Mouse (Mus musculus) G1E (cell line): ENCODE data around the gene Mbnl1. TPM values are rescaled to one million over a fixed set of nuclear protein-coding genes. Genes with fewer than 3 reads are reported as not detected.
A peak's percentile ranks its signal among the peaks of the same experiment; 100 is the strongest.

Experiments used
- ATAC-seq: 2 replicates; pipeline ENCODE4 v1.8.0; 2016; ENCODE audit warnings: mild to moderate bottlenecking; ENCODE audit not compliant: insufficient number of reproducible peaks, poor library complexity, low FRiP score, severe bottlenecking; ENCODE audit errors: extremely low read depth
- DNase-seq: peaks from one replicate; pipeline ENCODE4 v3.0.0; 2012; ENCODE audit warnings: low spot score
- H3K27me3 ChIP-seq: 2 replicates; pipeline ENCODE4 v1.6.1; 2012; ENCODE audit warnings: mild to moderate bottlenecking, low read length, inconsistent platforms; ENCODE audit not compliant: insufficient read depth
- H3K36me3 ChIP-seq: replicated peaks from 2 replicates; pipeline ENCODE3; 2012; ENCODE audit warnings: mild to moderate bottlenecking, inconsistent platforms
- H3K4me1 ChIP-seq: 2 replicates; pipeline ENCODE4 v1.6.1; 2012; ENCODE audit warnings: low read depth, low read length, inconsistent platforms, mixed read lengths; ENCODE audit not compliant: insufficient read depth
- H3K4me3 ChIP-seq: 2 replicates; pipeline ENCODE4 v1.5.1; 2012; ENCODE audit warnings: low read depth, mild to moderate bottlenecking, inconsistent platforms, low read length, moderate library complexity, mixed read lengths
- H3K9me3 ChIP-seq: replicated peaks from 2 replicates; pipeline ENCODE4 v1.6.1; 2012; ENCODE audit warnings: inconsistent platforms
- CTCF ChIP-seq: IDR thresholded peaks from 2 replicates; pipeline ENCODE4 v1.5.1; 2012; ENCODE audit warnings: low read depth, low read length, inconsistent platforms, mixed read lengths
- GATA1 ChIP-seq: IDR thresholded peaks from 2 replicates; pipeline ENCODE4 v1.6.1; 2012; ENCODE audit warnings: borderline replicate concordance, low read length, inconsistent platforms, mixed read lengths
- GATA2 ChIP-seq: IDR thresholded peaks from 2 replicates; pipeline ENCODE4 v1.6.1; 2012; ENCODE audit warnings: low read depth, low read length, inconsistent platforms, borderline replicate concordance
- POLR2AphosphoS5 ChIP-seq: IDR thresholded peaks from 2 replicates; pipeline ENCODE4 v1.6.1; 2012; ENCODE audit warnings: low read depth, low read length, inconsistent platforms; ENCODE audit not compliant: insufficient replicate concordance
- TAL1 ChIP-seq: conservative IDR thresholded peaks from 2 replicates; pipeline ENCODE4 v1.6.1; 2012; ENCODE audit warnings: low read depth, low read length, inconsistent platforms, mixed read lengths
- polyA plus RNA-seq: library from polyadenylated mRNA; stranded (reverse); fragments of >175 nt; gene quantifications from 2 replicates; pipeline ENCODE4 v1.2.3, GENCODE M21; 2012
- total RNA-seq, 2 experiments: library from RNA; stranded (forward) in 1 of 2; stranded (reverse) in 1 of 2; fragments of 200-1000 nt in 1 of 2; fragments of >200 nt in 1 of 2; fragmentation: Nextera tagmentation in 1 of 2; gene quantifications; 2 replicates each; pipeline ENCODE4 v1.2.3; 2014 to 2017

The Mbnl1 gene
- total and polyA plus RNA-seq, 3 experiments, result 131 to 879 (median 680) TPM

- Histone ChIP-seq H3K9me3 (no peaks in the 10 kb centered on the region), H3K36me3 (peaks cover 43% of the 10 kb centered on the region), H3K27me3 (no peaks in the 10 kb centered on the region), H3K4me1 (peaks cover 50% of the 10 kb centered on the region), H3K4me3 (no peak overlapping the region)
- DNase-seq (no peak), ATAC-seq (no peak)
- no peak for TF ChIP-seq GATA2
- TF ChIP-seq TAL1, result no peak
- TF ChIP-seq CTCF, result no peak
- TF ChIP-seq GATA1, result no peak
- no peak for TF ChIP-seq POLR2AphosphoS5
These were observed 68.5 kb downstream of the Mbnl1 start for GRCm38 (mm10) chr3:60541121-60541520.

GRCm38 (mm10) chr3:60546196-60546595 is 73.6 kb downstream of the Mbnl1 start:
- DNase-seq, result peak; percentile 14
- Histone ChIP-seq H3K4me1 (peaks cover 61% of the 10 kb centered on the region), H3K9me3 (no peaks in the 10 kb centered on the region)

GRCm38 (mm10) chr3:60546904-60547303 is 74.3 kb downstream of the Mbnl1 start:
- no peak overlapping the region; the same call in 1 of the 2 replicates for H3K4me3 ChIP-seq
- ATAC-seq, result no peak
- H3K4me1 ChIP-seq, result peaks cover 63% of the 10 kb centered on the region
- no peaks in the 10 kb centered on the region for H3K9me3 ChIP-seq
- TF ChIP-seq CTCF, result no peak
- peaks cover 64% of the 10 kb centered on the region for H3K36me3 ChIP-seq
- DNase-seq, result no peak
- H3K27me3 ChIP-seq, result no peaks in the 10 kb centered on the region

More at GRCm38 (mm10) chr3:60546196-60546595, 73.6 kb downstream of the Mbnl1 start:
- peak; percentile 78 for ATAC-seq
- TF ChIP-seq TAL1 (peak; percentile 45), GATA1 (no peak), POLR2AphosphoS5 (no peak), CTCF (no peak)
- Histone ChIP-seq H3K36me3 (peaks cover 62% of the 10 kb centered on the region), H3K4me3 (no peak overlapping the region), H3K27me3 (no peaks in the 10 kb centered on the region)

- TF ChIP-seq CTCF (no peak), GATA2 (no peak), GATA1 (no peak), POLR2AphosphoS5 (no peak), TAL1 (no peak)
- Histone ChIP-seq H3K36me3 (peaks cover 57% of the 10 kb centered on the region), H3K4me1 (peaks cover 54% of the 10 kb centered on the region), H3K9me3 (no peaks in the 10 kb centered on the region), H3K4me3 (no peak overlapping the region), H3K27me3 (no peaks in the 10 kb centered on the region)
- ATAC-seq (no peak), DNase-seq (no peak)
These were observed 77.9 kb downstream of the Mbnl1 start for GRCm38 (mm10) chr3:60550492-60550891.

GRCm38 (mm10) chr3:60551650-60552049 is 79.0 kb downstream of the Mbnl1 start:
- Histone ChIP-seq H3K9me3 (no peaks in the 10 kb centered on the region), H3K4me1 (peaks cover 54% of the 10 kb centered on the region), H3K4me3 (no peak overlapping the region), H3K36me3 (peaks cover 58% of the 10 kb centered on the region), H3K27me3 (no peaks in the 10 kb centered on the region)
- no peak for ATAC-seq
- no peak for DNase-seq
- TF ChIP-seq TAL1 (no peak), GATA1 (no peak), GATA2 (no peak), CTCF (no peak), POLR2AphosphoS5 (no peak)

GRCm38 (mm10) chr3:60553011-60553410 is 80.4 kb downstream of the Mbnl1 start:
- Histone ChIP-seq H3K4me1 (peaks cover 51% of the 10 kb centered on the region), H3K36me3 (peaks cover 53% of the 10 kb centered on the region), H3K27me3 (no peaks in the 10 kb centered on the region), H3K9me3 (no peaks in the 10 kb centered on the region), H3K4me3 (no peak overlapping the region)
- ATAC-seq (no peak), DNase-seq (no peak)
- TF ChIP-seq GATA2, result no peak
- no peak for TF ChIP-seq GATA1
- TF ChIP-seq TAL1, result no peak
- TF ChIP-seq CTCF, result no peak
- TF ChIP-seq POLR2AphosphoS5, result no peak

- Histone ChIP-seq H3K27me3 (no peaks in the 10 kb centered on the region), H3K36me3 (peaks cover 50% of the 10 kb centered on the region), H3K9me3 (no peaks in the 10 kb centered on the region), H3K4me1 (peaks cover 63% of the 10 kb centered on the region), H3K4me3 (no peak overlapping the region)
- DNase-seq, result no peak
- ATAC-seq, result no peak
- TF ChIP-seq GATA1 (no peak), POLR2AphosphoS5 (no peak), TAL1 (no peak), CTCF (no peak), GATA2 (no peak)
These were observed 84.0 kb downstream of the Mbnl1 start for GRCm38 (mm10) chr3:60556596-60556995.
